Mouse (Mus musculus) embryonic facial prominence, embryonic 13.5 days (tissue): Measurements from ENCODE around the gene Borcs5. TPM values are rescaled to one million over a fixed set of nuclear protein-coding genes. Genes with fewer than 3 reads are reported as not detected.
"Not testable (repeated sequence)": the region's sequence is repeated elsewhere in the genome, so short reads cannot be mapped to it uniquely, and the experiment has no call there.

ENCODE experiments used
- ATAC-seq: fragments of 200-750 bp; cut with Nextera tagmentation; 2 replicates; pipeline ENCODE4 v1.8.0; 2017; ENCODE audit warnings: low read depth; ENCODE audit not compliant: insufficient number of reproducible peaks, insufficient read depth, low FRiP score, low TSS enrichment
- H3K27ac ChIP-seq: fragments of 300-500 bp; sonication (generic); 2 replicates; pipeline ENCODE4 v1.5.1; 2015; ENCODE audit warnings: moderate library complexity, mild to moderate bottlenecking, inconsistent platforms
- H3K27me3 ChIP-seq: fragments of 300-500 bp; sonication (generic); 2 replicates; pipeline ENCODE4 v1.6.1; 2015; ENCODE audit warnings: mild to moderate bottlenecking, inconsistent platforms
- H3K36me3 ChIP-seq: fragments of 300-500 bp; sonication (generic); 2 replicates; pipeline ENCODE4 v1.6.1; 2015; ENCODE audit warnings: mild to moderate bottlenecking, inconsistent platforms
- H3K4me1 ChIP-seq: fragments of 300-500 bp; sonication (generic); 2 replicates; pipeline ENCODE4 v1.6.1; 2015; ENCODE audit warnings: inconsistent platforms
- H3K4me2 ChIP-seq: fragments of 300-500 bp; sonication (generic); 2 replicates; pipeline ENCODE4 v1.6.1; 2015; ENCODE audit warnings: moderate library complexity, mild to moderate bottlenecking, inconsistent platforms
- H3K4me3 ChIP-seq: fragments of 300-500 bp; sonication (generic); 2 replicates; pipeline ENCODE4 v1.5.1; 2015; ENCODE audit warnings: mild to moderate bottlenecking, inconsistent platforms
- H3K9ac ChIP-seq: fragments of 300-500 bp; sonication (generic); 2 replicates; pipeline ENCODE4 v1.6.1; 2015; ENCODE audit warnings: mild to moderate bottlenecking, inconsistent platforms
- H3K9me3 ChIP-seq: fragments of 300-500 bp; sonication (generic); 2 replicates; pipeline ENCODE4 v1.6.1; 2016; ENCODE audit warnings: inconsistent platforms
- WGBS: fragments of 180-500 bp; shearing (Covaris S2); methylation state at CpG from one replicate; pipeline ENCODE4 v1.1.7; 2015; ENCODE audit warnings: mixed read lengths; 5-methylcytosine and 5-hydroxymethylcytosine counted together
- polyA plus RNA-seq: library from polyadenylated mRNA; unstranded; fragments of >200 nt; fragmentation: Nextera tagmentation; extraction: Ambion mirVana; gene quantifications from 2 replicates; pipeline ENCODE4 v1.2.1, GENCODE M21; 2015

Borcs5 gene
- polyA plus RNA-seq, 1 experiment from 2014 or later = 23.1 TPM

DNA sequence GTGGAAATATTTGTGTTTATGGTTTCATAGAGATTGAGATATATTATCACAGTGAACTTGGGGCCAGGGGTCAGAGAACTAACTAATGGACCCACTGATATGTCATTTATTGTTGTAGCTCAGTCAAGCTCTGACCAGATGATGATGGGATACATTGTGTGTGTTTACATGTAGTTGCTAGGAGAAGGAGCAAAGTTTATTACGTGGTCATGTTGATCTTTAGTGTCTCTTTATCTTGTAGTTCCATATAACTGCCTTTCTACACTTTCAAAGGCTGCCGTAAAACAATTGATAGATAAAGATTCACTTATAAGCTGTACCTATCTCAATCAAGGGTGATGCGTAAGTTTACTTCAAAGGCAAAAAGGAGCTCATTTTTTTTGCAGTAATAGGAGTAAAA is 38.7 kb downstream of the Borcs5 start:
- Histone ChIP-seq H3K27ac (no peak overlapping the region), H3K4me1 (no peaks in the 10 kb centered on the region), H3K9ac (no peak overlapping the region), H3K4me2 (no peak overlapping the region), H3K27me3 (no peaks in the 10 kb centered on the region), H3K4me3 (no peak overlapping the region), H3K9me3 (no peaks in the 10 kb centered on the region), H3K36me3 (no peaks in the 10 kb centered on the region)
- 83% methylated on average over 3 of the region's 3 CpGs for WGBS
- no peak for ATAC-seq

GRCm38 (mm10) chr6:134679330-134679729 is 40.0 kb downstream of the Borcs5 start:
- 93% methylated on average over 4 of the region's 4 CpGs for WGBS
- H3K4me2 ChIP-seq, H3K9me3 ChIP-seq, H3K4me1 ChIP-seq, H3K27me3 ChIP-seq, H3K9ac ChIP-seq, H3K27ac ChIP-seq, ATAC-seq, H3K36me3 ChIP-seq, H3K4me3 ChIP-seq: not testable (repeated sequence)

DNA sequence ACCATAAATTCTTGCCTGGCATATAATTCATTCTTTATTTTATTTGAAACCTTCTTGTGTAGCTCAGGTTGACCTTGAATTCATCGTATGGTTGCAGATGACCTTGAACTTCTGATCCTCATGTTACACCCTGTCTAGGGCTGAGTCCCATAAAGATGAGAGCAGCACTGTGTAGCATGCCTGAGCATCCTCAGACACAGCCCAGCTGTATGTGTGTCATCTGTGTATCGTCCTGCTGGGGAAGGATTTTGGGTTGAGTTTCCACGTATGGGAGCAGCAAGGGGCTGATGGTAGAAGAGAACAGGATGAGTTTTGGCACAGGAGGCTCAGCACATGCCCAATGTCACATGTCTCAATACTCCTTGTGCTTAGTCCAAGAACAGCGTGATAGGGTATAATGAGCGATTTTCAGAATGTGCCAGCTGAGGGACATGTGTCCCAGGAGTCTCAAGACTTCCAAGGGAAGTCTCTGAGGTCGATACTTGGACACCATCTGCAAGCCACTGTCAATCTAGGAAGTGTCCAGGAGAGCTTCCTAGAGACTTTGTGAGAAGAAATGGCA is 45.1 kb downstream of the Borcs5 start:
- no peaks in the 10 kb centered on the region for H3K9me3 ChIP-seq
- no peak overlapping the region for H3K4me2 ChIP-seq
- ATAC-seq = no peak
- H3K4me3 ChIP-seq = no peak overlapping the region
- H3K36me3 ChIP-seq = no peaks in the 10 kb centered on the region
- 82% methylated on average over 6 of the region's 6 CpGs for WGBS
- no peaks in the 10 kb centered on the region for H3K4me1 ChIP-seq
- no peak overlapping the region for H3K27ac ChIP-seq
- H3K27me3 ChIP-seq = no peaks in the 10 kb centered on the region
- no peak overlapping the region for H3K9ac ChIP-seq

- no peaks in the 10 kb centered on the region for H3K36me3 ChIP-seq
- no peak for ATAC-seq
- no peaks in the 10 kb centered on the region for H3K9me3 ChIP-seq
- H3K27ac ChIP-seq = no peak overlapping the region
- H3K9ac ChIP-seq = no peak overlapping the region
- H3K4me1 ChIP-seq = no peaks in the 10 kb centered on the region
- H3K4me3 ChIP-seq = no peak overlapping the region
- H3K27me3 ChIP-seq = no peaks in the 10 kb centered on the region
- no peak overlapping the region for H3K4me2 ChIP-seq
- WGBS = 50% methylated on average over 2 of the region's 2 CpGs
Measured at GRCm38 (mm10) chr6:134685040-134685439, 45.7 kb downstream of the Borcs5 start.

DNA sequence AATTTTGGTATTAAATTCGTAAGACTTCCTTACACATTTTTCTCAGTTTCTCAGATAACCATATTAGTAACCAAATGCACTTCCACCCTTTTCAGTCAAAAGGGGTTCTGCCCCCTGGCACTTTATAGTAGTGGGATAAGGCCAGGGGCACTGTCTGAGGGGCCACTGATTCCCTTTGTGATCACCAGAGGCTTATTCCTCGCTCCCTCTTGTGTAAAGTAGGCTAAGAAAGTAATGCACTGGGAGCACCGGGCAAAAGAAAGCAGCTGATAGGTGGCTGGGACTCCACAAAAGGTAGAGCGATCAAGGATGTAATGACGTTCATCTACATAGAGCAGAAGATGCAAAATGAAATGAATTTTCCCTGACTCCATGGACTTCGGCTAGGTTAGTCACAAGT is 46.2 kb downstream of the Borcs5 start:
- Histone ChIP-seq H3K27me3 (no peaks in the 10 kb centered on the region), H3K36me3 (no peaks in the 10 kb centered on the region), H3K4me1 (no peaks in the 10 kb centered on the region), H3K4me3 (no peak overlapping the region), H3K4me2 (no peak overlapping the region), H3K27ac (no peak overlapping the region), H3K9me3 (no peaks in the 10 kb centered on the region), H3K9ac (no peak overlapping the region)
- no peak for ATAC-seq
- 83% methylated on average over 6 of the region's 6 CpGs for WGBS

GRCm38 (mm10) chr6:134694498-134694897 is 55.2 kb downstream of the Borcs5 start:
- H3K4me1 ChIP-seq = peaks cover 11% of the 10 kb centered on the region; the same call in 1 of the 2 replicates
- no peak overlapping the region for H3K4me3 ChIP-seq
- no peak overlapping the region for H3K27ac ChIP-seq
- ATAC-seq = no peak
- H3K36me3 ChIP-seq = no peaks in the 10 kb centered on the region
- 79% methylated on average over 6 of the region's 6 CpGs for WGBS
- H3K27me3 ChIP-seq = no peaks in the 10 kb centered on the region
- H3K9ac ChIP-seq = no peak overlapping the region
- H3K4me2 ChIP-seq = no peak overlapping the region
- H3K9me3 ChIP-seq = no peaks in the 10 kb centered on the region

GRCm38 (mm10) chr6:134694988-134695387 is 55.7 kb downstream of the Borcs5 start:
- H3K4me2 ChIP-seq = no peak overlapping the region
- H3K9me3 ChIP-seq = no peaks in the 10 kb centered on the region
- H3K27ac ChIP-seq = peak overlapping the region; percentile 68; the same call in 1 of the 2 replicates
- peaks cover 11% of the 10 kb centered on the region; the same call in 1 of the 2 replicates for H3K4me1 ChIP-seq
- no peaks in the 10 kb centered on the region for H3K36me3 ChIP-seq
- no peak overlapping the region for H3K9ac ChIP-seq
- no peak for ATAC-seq
- no peaks in the 10 kb centered on the region for H3K27me3 ChIP-seq
- 99% methylated on average over 3 of the region's 3 CpGs for WGBS
- H3K4me3 ChIP-seq = no peak overlapping the region

DNA sequence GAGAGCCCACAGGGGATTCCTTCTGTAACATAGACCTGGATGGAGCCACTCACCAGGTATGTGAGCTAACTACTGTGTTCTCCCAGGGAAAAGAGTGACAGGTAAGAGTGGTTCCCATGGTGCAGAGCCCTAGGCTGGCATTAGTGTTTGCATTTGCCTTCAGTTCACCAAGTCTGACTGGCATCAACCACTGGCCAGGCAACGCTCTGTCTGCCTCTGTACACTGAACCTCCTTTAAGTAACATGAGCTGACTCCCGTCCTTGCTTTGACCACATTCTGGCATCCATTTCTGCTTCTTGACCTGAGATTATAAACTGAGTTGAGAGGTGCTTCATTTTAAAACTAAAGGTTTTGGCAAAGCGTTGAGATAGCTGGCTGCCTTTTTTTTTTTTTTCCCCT is 56.3 kb downstream of the Borcs5 start:
- no peaks in the 10 kb centered on the region for H3K9me3 ChIP-seq
- ATAC-seq = no peak
- no peaks in the 10 kb centered on the region for H3K36me3 ChIP-seq
- H3K9ac ChIP-seq = no peak overlapping the region
- H3K27ac ChIP-seq = peak overlapping the region; percentile 68
- H3K4me2 ChIP-seq = no peak overlapping the region
- H3K27me3 ChIP-seq = no peaks in the 10 kb centered on the region
- 58% methylated on average over 3 of the region's 3 CpGs for WGBS
- H3K4me3 ChIP-seq = no peak overlapping the region
- peaks cover 11% of the 10 kb centered on the region; the same call in 1 of the 2 replicates for H3K4me1 ChIP-seq

DNA sequence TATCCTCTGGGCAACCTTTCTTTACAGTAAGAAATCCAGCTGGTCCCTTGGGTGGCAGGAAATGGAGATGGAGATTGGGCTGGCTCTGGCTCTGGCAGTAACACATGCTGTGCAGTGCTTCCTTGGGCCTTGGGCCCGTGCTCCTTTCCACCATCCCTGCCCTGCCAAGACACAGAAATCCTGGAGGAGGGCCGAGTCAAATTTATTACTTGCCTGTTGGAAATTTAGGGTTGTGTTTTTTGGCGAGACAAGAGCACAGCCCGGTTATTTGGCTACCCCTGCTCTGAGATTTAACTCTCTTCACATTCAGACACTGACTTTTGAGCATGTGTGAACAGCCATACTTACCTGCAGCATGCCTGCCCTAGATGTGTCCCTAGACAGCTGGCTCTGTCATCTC is 56.8 kb downstream of the Borcs5 start:
- Histone ChIP-seq H3K27ac (0 out of 2 replicates have a peak overlapping the region, but pooled peaks have one; percentile 33), H3K9me3 (no peaks in the 10 kb centered on the region), H3K4me1 (peaks cover 11% of the 10 kb centered on the region; the same call in 1 of the 2 replicates), H3K9ac (no peak overlapping the region), H3K4me3 (no peak overlapping the region), H3K27me3 (no peaks in the 10 kb centered on the region), H3K4me2 (no peak overlapping the region), H3K36me3 (no peaks in the 10 kb centered on the region)
- no peak for ATAC-seq
- WGBS = 64% methylated on average over 4 of the region's 4 CpGs

DNA sequence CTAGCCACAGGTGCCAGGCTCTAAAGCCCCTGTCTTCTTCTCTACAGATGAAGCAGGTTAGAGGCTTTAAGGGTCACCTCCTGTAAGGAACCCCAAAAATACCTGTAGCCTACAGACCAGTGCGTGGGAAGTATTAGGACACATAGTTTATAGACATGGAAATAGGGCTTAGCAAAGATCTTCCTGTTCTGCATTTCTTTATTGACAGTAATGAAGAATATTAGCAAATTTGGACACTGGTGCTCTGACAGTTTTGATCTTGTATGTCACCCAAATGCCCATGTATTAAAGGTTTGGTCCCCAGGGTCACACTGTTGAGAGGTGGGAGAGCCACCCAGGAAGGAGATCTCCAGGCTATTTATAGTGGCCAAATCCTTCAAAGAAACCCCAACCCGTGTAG is 57.2 kb downstream of the Borcs5 start:
- H3K27ac ChIP-seq = 0 out of 2 replicates have a peak overlapping the region, but pooled peaks have one; percentile 33
- H3K9ac ChIP-seq = no peak overlapping the region
- peaks cover 11% of the 10 kb centered on the region; the same call in 1 of the 2 replicates for H3K4me1 ChIP-seq
- H3K4me2 ChIP-seq = no peak overlapping the region
- no peaks in the 10 kb centered on the region for H3K27me3 ChIP-seq
- ATAC-seq = no peak
- 74% methylated on average over 2 of the region's 2 CpGs for WGBS
- H3K4me3 ChIP-seq = no peak overlapping the region
- no peaks in the 10 kb centered on the region for H3K9me3 ChIP-seq
- H3K36me3 ChIP-seq = no peaks in the 10 kb centered on the region

GRCm38 (mm10) chr6:134698243-134698642 is 58.9 kb downstream of the Borcs5 start:
- Histone ChIP-seq H3K4me3 (no peak overlapping the region), H3K9me3 (no peaks in the 10 kb centered on the region), H3K27ac (no peak overlapping the region), H3K4me2 (no peak overlapping the region), H3K4me1 (peaks cover 11% of the 10 kb centered on the region; the same call in 1 of the 2 replicates), H3K9ac (no peak overlapping the region), H3K36me3 (no peaks in the 10 kb centered on the region), H3K27me3 (no peaks in the 10 kb centered on the region)
- no peak for ATAC-seq
- WGBS = 95% methylated on average over 5 of the region's 5 CpGs

DNA sequence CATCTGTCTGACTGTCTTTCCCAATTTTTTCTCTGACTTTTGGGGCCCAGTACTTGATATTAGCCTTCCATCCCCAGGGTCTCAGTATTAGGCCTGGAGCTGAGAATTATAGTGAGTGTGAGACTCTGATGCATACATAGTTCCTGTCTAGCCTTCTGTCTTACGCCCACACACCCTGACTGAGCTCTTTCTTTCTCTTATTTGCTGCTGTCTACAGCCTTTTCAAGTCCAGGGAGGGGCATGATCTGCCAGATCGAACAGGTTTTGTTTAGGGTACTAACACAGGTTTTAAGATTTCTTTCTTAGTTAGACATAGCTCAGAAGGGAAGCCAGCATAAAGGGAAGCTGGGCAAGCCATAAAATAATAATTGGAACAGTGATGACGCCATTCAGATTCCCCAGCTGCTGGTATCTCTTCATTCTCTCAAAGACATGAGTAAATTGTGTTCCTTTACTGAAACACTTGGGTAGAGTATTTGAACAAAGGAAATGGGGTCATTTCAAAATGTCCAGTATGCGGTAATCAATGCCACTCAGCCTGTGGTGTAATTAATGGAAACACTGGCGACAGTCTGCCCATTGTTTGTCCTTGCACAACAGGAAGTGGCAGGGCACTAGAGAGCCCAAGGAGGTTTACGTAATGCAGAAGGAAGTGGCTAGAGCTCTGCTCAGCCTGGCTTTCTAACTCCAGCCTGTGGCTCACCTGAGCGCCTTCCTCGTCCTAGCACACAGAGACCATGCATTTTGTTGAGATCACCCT is 61.3 kb downstream of the Borcs5 start:
- no peak overlapping the region for H3K4me3 ChIP-seq
- H3K27ac ChIP-seq = no peak overlapping the region
- no peaks in the 10 kb centered on the region for H3K36me3 ChIP-seq
- no peaks in the 10 kb centered on the region for H3K27me3 ChIP-seq
- no peaks in the 10 kb centered on the region for H3K9me3 ChIP-seq
- H3K4me1 ChIP-seq = peaks cover 7% of the 10 kb centered on the region; the same call in 1 of the 2 replicates
- WGBS = 59% methylated on average over 8 of the region's 8 CpGs
- no peak for ATAC-seq
- no peak overlapping the region for H3K9ac ChIP-seq
- H3K4me2 ChIP-seq = no peak overlapping the region
